In genomic region chr3:28263002-28263947, GRCm38 (mm10) we compare ENCODE assay signal across 8 mouse cellular contexts. TPM values are rescaled to one million over a fixed set of nuclear protein-coding genes. Genes with fewer than 3 reads are reported as not detected.
DNase-seq lines count a peak whose midpoint lies in the region; ATAC-seq lines count a peak whose summit lies in the region.

TSS of gene Tnik (plus strand) at chr3:28263214.

- WGBS in embryonic facial prominence, embryonic 13.5 days, result under 1% methylated on average over 59 of the region's 59 CpGs
- whole genome bisulfite sequencing in kidney, embryonic 16.5 days, result under 1% methylated on average over 58 of the region's 59 CpGs

- H3K4me3 ChIP-seq in embryonic facial prominence, embryonic 13.5 days, result peak within 1 kb of the TSS; percentile 71
- peak within 1 kb of the TSS; percentile 69 for H3K4me3 ChIP-seq in kidney, embryonic 16.5 days (ENCODE audit: low read length)

- peak within 1 kb of the TSS; percentile 62 for H3K27ac ChIP-seq in embryonic facial prominence, embryonic 13.5 days
- no peak within 1 kb of the TSS for H3K27ac ChIP-seq in kidney, embryonic 16.5 days (ENCODE audit: low read length)

- no peaks in the 10 kb centered on the region for H3K36me3 ChIP-seq in embryonic facial prominence, embryonic 13.5 days
- no peaks in the 10 kb centered on the region for H3K36me3 ChIP-seq in kidney, embryonic 16.5 days (ENCODE audit: insufficient read depth, low read length)

- H3K9me3 ChIP-seq in embryonic facial prominence, embryonic 13.5 days, result no peaks in the 10 kb centered on the region
- H3K9me3 ChIP-seq in kidney, embryonic 16.5 days (ENCODE audit: low read length), result no peaks in the 10 kb centered on the region

- H3K4me2 ChIP-seq in embryonic facial prominence, embryonic 13.5 days, result peak within 1 kb of the TSS; percentile 87
- peak within 1 kb of the TSS; percentile 98 for H3K4me2 ChIP-seq in kidney, embryonic 16.5 days (replicated peaks; ENCODE audit: low read depth, low read length)

- peaks cover 22% of the 10 kb centered on the region for H3K4me1 ChIP-seq in embryonic facial prominence, embryonic 13.5 days
- H3K4me1 ChIP-seq in kidney, embryonic 16.5 days (ENCODE audit: insufficient read depth, low read length), result peaks cover 10% of the 10 kb centered on the region

- H3K27me3 ChIP-seq in embryonic facial prominence, embryonic 13.5 days, result peaks cover 9% of the 10 kb centered on the region; the same call in 1 of the 2 replicates
- H3K27me3 ChIP-seq in kidney, embryonic 16.5 days (ENCODE audit: insufficient read depth, low read length), result no peaks in the 10 kb centered on the region

- peak within 1 kb of the TSS; percentile 76 for H3K9ac ChIP-seq in embryonic facial prominence, embryonic 13.5 days
- H3K9ac ChIP-seq in kidney, embryonic 16.5 days (replicated peaks; ENCODE audit: low read length), result peak within 1 kb of the TSS; percentile 75

- peak; percentile 55 to 59 for DNase-seq in urinary bladder, adult 18-20 months (ENCODE audit: low spot score in 2 of 2)
- no peak for DNase-seq in urinary bladder, postnatal 10 days (ENCODE audit: low spot score)
- DNase-seq in heart, adult 9 months (ENCODE audit: low spot score in 2 of 2), result peak; percentile 69 to 72
- DNase-seq in liver, result peak; percentile 87
- peak; percentile 44 to 71 for DNase-seq in spleen, postnatal 4 days (ENCODE audit: low spot score in 2 of 2)

- ATAC-seq in embryonic facial prominence, embryonic 13.5 days (ENCODE audit: insufficient number of reproducible peaks, insufficient read depth, low FRiP score, low TSS enrichment, low read depth), result peak; percentile 80
- peak; percentile 92 for ATAC-seq in kidney, embryonic 16.5 days (ENCODE audit: low FRiP score, low TSS enrichment)
- peak; percentile 69 for ATAC-seq in monocyte, adult 5-6 weeks (replicated peaks; ENCODE audit: insufficient number of reproducible peaks, low FRiP score, low TSS enrichment, poor library complexity, severe bottlenecking)

RNA-seq across cellular contexts. Expression of gene Tnik, which starts in this region (rescaled TPM):
- 13.8 and 14.5 TPM in 2 replicates for polyA plus RNA-seq in embryonic facial prominence, embryonic 13.5 days (2015; fragmentation: Nextera tagmentation; extraction: Ambion mirVana)
- polyA plus RNA-seq in kidney, embryonic 16.5 days (2015; fragmentation: Nextera tagmentation; extraction: Ambion mirVana), result 2.7 and 3.1 TPM in 2 replicates
- 19.7 to 103 TPM (median 23.7 TPM) in 3 replicates for total RNA-seq in monocyte, adult 5-6 weeks (2017)
